In the genomic region with DNA sequence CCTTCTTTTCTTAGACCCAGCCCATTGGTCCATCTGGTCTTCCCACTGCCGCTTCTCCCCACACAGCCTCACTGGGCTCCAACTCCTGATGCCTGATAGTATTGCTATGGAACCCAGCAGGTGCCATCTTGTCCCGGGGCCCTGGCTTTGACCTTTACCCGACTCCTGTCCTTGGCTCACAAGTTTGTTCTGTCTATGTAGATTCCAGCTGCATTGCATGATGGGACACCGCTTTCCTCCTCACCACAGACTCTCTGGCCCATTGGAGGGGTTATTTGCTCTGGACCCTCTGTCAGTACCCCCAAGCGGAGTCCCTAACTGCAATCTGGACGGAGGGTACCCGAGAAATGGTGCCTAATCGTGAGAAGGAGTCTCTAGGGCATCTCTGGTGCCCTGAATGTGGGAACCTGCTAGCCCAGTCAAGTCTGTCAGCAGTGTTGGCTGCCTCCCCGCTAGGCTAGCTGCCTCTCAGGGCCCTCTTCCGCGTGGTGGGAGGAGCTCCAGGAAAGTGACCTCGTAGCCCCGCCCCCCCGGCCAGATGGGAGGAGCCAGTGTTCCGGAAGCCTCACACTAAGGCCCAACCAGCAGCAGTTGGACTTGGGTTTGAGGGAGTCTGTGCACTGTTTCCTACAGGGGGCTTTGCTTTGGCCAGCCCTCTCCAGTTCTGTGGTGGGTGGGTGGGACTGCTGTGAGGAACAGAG, we compare ENCODE assay signal across 11 mouse cellular contexts. TPM values are rescaled to one million over a fixed set of nuclear protein-coding genes. Genes with fewer than 3 reads are reported as not detected.
DNase-seq lines count a peak whose midpoint lies in the region; ATAC-seq lines count a peak whose summit lies in the region.
"Had no signal": no experiment of that assay in that cellular context is flagged by ENCODE, and none has a peak within 500 bp of the region (broad histone marks: within the 10 kb centered on the region; RNA-seq: fewer than 3 reads in every experiment).

No protein-coding gene starts in this region.

- ATAC-seq in hematopoietic stem cell, adult 5-6 weeks (replicated peaks in 1 of 2; ENCODE audit: insufficient read depth in 1 of 2, low FRiP score in 2 of 2, low TSS enrichment in 1 of 2, low read depth in 1 of 2, poor library complexity in 2 of 2, severe bottlenecking in 2 of 2), result peak; percentile 29 to 56
- ATAC-seq in midbrain, embryonic 15.5 days (replicated peaks), result no peak

- no peaks in the 10 kb centered on the region for H3K36me3 ChIP-seq in midbrain, embryonic 15.5 days (replicated peaks)
- H3K36me3 ChIP-seq: embryonic facial prominence, embryonic 13.5 days had no signal

- H3K9me3 ChIP-seq in midbrain, embryonic 15.5 days, result no peaks in the 10 kb centered on the region
- H3K9me3 ChIP-seq: embryonic facial prominence, embryonic 13.5 days; liver, embryonic 13.5 days had no signal

- DNase-seq in spleen, postnatal 4 days (ENCODE audit: low spot score in 2 of 2), result peak; percentile 37 to 73
- DNase-seq in spleen, postnatal 14 days (ENCODE audit: low spot score in 2 of 2), result no peak
- DNase-seq in cerebellum, postnatal 36 days, result no peak
- DNase-seq in right cerebral cortex, adult 18-20 months, result no peak
- DNase-seq in left cerebral cortex, adult 11 months (ENCODE audit: low spot score), result no peak
- no peak for DNase-seq in ovary, adult 18-20 months (ENCODE audit: low spot score)
- DNase-seq: heart, postnatal 36 days; liver, embryonic 13.5 days had no signal

- WGBS in midbrain, embryonic 15.5 days, result 36% methylated on average over 15 of the region's 15 CpGs

- peak overlapping the region; percentile 81 for H3K4me2 ChIP-seq in midbrain, embryonic 15.5 days
- H3K4me2 ChIP-seq: liver, embryonic 13.5 days had no signal

- H3K27me3 ChIP-seq in midbrain, embryonic 15.5 days (replicated peaks), result peaks cover 8% of the 10 kb centered on the region

- H3K27ac ChIP-seq in midbrain, embryonic 15.5 days, result no peak overlapping the region
- H3K27ac ChIP-seq: embryonic facial prominence, embryonic 13.5 days; liver, embryonic 13.5 days had no signal

- no peak overlapping the region for H3K9ac ChIP-seq in midbrain, embryonic 15.5 days
- H3K9ac ChIP-seq: embryonic facial prominence, embryonic 13.5 days; liver, embryonic 13.5 days had no signal

- H3K4me3 ChIP-seq in midbrain, embryonic 15.5 days, result peak overlapping the region; percentile 81
- H3K4me3 ChIP-seq: embryonic facial prominence, embryonic 13.5 days; liver, embryonic 13.5 days had no signal

- H3K4me1 ChIP-seq in midbrain, embryonic 15.5 days, result peaks cover 47% of the 10 kb centered on the region

RNA-seq across cellular contexts. Expression of a gene that starts 2.3 kb away (rescaled TPM):
- 0.20 TPM in 1 of 2 replicates, not detected in the other for total RNA-seq in hematopoietic stem cell, adult 5-6 weeks (2017)
- polyA plus RNA-seq in midbrain, embryonic 15.5 days (2015; fragmentation: Nextera tagmentation; extraction: Ambion mirVana), result 57.0 and 65.0 TPM in 2 replicates

RNA-seq across cellular contexts. Expression of a gene that starts 15.2 kb away (rescaled TPM):
- 2,451 and 4,877 TPM in 2 replicates for total RNA-seq in hematopoietic stem cell, adult 5-6 weeks (2017)
- polyA plus RNA-seq in midbrain, embryonic 15.5 days (2015; fragmentation: Nextera tagmentation; extraction: Ambion mirVana), result 127 and 133 TPM in 2 replicates

RNA-seq across cellular contexts. Expression of a gene that starts 21.9 kb away (rescaled TPM):
- total RNA-seq in hematopoietic stem cell, adult 5-6 weeks (2017), result 0.35 TPM in 1 of 2 replicates, not detected in the other
- 8.0 and 8.6 TPM in 2 replicates for polyA plus RNA-seq in midbrain, embryonic 15.5 days (2015; fragmentation: Nextera tagmentation; extraction: Ambion mirVana)

RNA-seq across cellular contexts. Expression of a gene that starts 43.7 kb away (rescaled TPM):
- 16.8 and 19.4 TPM in 2 replicates for total RNA-seq in hematopoietic stem cell, adult 5-6 weeks (2017)
- polyA plus RNA-seq in midbrain, embryonic 15.5 days (2015; fragmentation: Nextera tagmentation; extraction: Ambion mirVana), result 20.4 and 24.5 TPM in 2 replicates

RNA-seq across cellular contexts. Expression of a gene that starts 49.3 kb away (rescaled TPM):
- total RNA-seq in hematopoietic stem cell, adult 5-6 weeks (2017), result not detected in 2 replicates
- 0.67 and 0.69 TPM in 2 replicates for polyA plus RNA-seq in midbrain, embryonic 15.5 days (2015; fragmentation: Nextera tagmentation; extraction: Ambion mirVana)
- total RNA-seq: heart, postnatal 36 days had no signal
- polyA plus RNA-seq: embryonic facial prominence, embryonic 13.5 days; liver, embryonic 13.5 days had no signal

Comparison
In these comparisons a context has a peak if more than half of its experiments do, and no peak if none do; other contexts are left out.
1. DNase-seq: peak in spleen, postnatal 4 days (2 of 2); none in spleen, postnatal 14 days (0 of 2), cerebellum, postnatal 36 days (0 of 2), right cerebral cortex, adult 18-20 months (single experiment), left cerebral cortex, adult 11 months (single experiment) and ovary, adult 18-20 months (single experiment).